Mouse (Mus musculus) forebrain, embryonic 10.5 days (tissue): ENCODE results near the gene Prph. TPM values are rescaled to one million over a fixed set of nuclear protein-coding genes. Genes with fewer than 3 reads are reported as not detected.
"Not testable (repeated sequence)": the region's sequence is repeated elsewhere in the genome, so short reads cannot be mapped to it uniquely, and the experiment has no call there.

Experiments used
- DNase-seq: peaks from one replicate; pipeline ENCODE4 v3.0.0-alpha.2; 2017; ENCODE audit warnings: low spot score; ENCODE audit errors: extremely low spot score
- H3K27ac ChIP-seq: fragments of 300-500 bp; sonication (generic); 2 replicates; pipeline ENCODE4 v1.5.1; 2016; ENCODE audit warnings: mild to moderate bottlenecking
- H3K27me3 ChIP-seq: fragments of 300-500 bp; sonication (generic); 2 replicates; pipeline ENCODE4 v1.6.1; 2016; ENCODE audit warnings: mild to moderate bottlenecking; ENCODE audit not compliant: poor library complexity, severe bottlenecking
- H3K36me3 ChIP-seq: fragments of 300-500 bp; sonication (generic); replicated peaks from 2 replicates; pipeline ENCODE4 v1.6.1; 2016; ENCODE audit warnings: mild to moderate bottlenecking, moderate library complexity
- H3K4me1 ChIP-seq: fragments of 300-500 bp; sonication (generic); 2 replicates; pipeline ENCODE4 v1.6.1; 2016
- H3K4me3 ChIP-seq: fragments of 300-500 bp; sonication (generic); 2 replicates; pipeline ENCODE4 v1.5.1; 2016; ENCODE audit warnings: mild to moderate bottlenecking, moderate library complexity
- H3K9me3 ChIP-seq: fragments of 300-500 bp; sonication (generic); 2 replicates; pipeline ENCODE4 v1.6.1; 2016; ENCODE audit warnings: mild to moderate bottlenecking, moderate library complexity
- WGBS: fragments of 180-500 bp; shearing (Covaris S2); methylation state at CpG from one replicate; pipeline ENCODE4 v1.1.7; 2016; 5-methylcytosine and 5-hydroxymethylcytosine counted together
- polyA plus RNA-seq: library from polyadenylated mRNA; unstranded; fragments of >200 nt; fragmentation: Nextera tagmentation; extraction: Ambion mirVana; gene quantifications from 2 replicates; pipeline ENCODE4 v1.2.1, GENCODE M21; 2016

The Prph gene
- polyA plus RNA-seq, 1 experiment from 2014 or later, result 0.33 TPM

DNA sequence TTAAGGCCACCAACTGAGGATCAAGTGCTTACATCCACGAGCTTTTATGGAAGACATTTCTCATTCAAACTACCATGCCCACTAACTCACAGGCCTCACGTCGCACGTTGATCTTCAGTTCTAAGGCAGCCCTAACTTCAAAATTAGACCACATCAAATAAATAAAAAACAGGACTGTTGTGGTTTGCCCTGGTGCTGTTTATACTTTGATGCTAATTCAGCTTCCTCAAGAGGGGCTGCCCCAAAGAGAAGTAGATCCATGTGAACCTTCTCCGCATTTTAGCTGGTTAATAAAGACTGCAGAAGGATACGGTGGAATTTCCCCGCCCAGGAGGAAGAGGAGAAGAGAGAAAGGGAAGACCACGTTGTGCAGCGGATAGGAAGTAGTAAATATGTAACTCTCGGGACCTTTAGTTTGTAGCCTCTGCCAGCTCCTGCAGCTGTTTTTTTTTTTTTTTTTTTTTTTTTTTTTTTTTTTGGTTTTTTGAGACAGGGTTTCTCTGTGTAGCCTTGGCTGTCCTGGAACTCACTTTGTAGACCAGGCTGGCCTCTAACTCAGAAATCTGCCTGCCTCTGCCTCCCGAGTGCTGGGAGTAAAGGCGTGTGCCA lies 10.7 kb downstream of the Prph start:
- no peak for DNase-seq
- WGBS, result 85% methylated on average over 12 of the region's 12 CpGs
- Histone ChIP-seq H3K36me3 (no peaks in the 10 kb centered on the region), H3K4me3 (no peak overlapping the region), H3K9me3 (no peaks in the 10 kb centered on the region), H3K27me3 (peaks cover 16% of the 10 kb centered on the region), H3K4me1 (no peaks in the 10 kb centered on the region), H3K27ac (no peak overlapping the region)

DNA sequence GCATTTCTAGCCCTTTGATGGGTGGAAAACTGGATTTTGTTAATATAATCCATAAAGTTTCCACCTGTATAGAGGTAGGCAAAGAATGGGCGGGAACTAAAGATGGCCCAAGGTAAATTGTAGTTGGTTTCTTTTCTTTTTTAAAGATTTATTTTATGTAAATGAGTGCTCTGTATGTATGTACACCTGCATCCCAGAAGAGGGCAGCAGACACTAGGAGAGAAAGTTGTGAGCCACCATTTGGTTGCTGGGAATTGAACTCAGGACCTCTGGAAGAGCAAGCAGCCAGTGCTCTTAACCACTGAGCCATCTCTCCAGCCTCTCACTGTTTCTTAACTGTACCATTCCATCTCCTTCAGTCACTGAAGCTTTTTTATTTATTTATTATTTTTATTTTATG lies 17.0 kb downstream of the Prph start:
- Histone ChIP-seq H3K4me1 (peaks cover 22% of the 10 kb centered on the region), H3K27ac (no peak overlapping the region), H3K4me3 (no peak overlapping the region), H3K36me3 (peaks cover 7% of the 10 kb centered on the region), H3K9me3 (no peaks in the 10 kb centered on the region), H3K27me3 (0 out of 2 replicates have a peak, but pooled peaks cover 5% of the 10 kb centered on the region)
- WGBS, result 89% methylated on average over 1 of the region's 1 CpGs
- no peak for DNase-seq

DNA sequence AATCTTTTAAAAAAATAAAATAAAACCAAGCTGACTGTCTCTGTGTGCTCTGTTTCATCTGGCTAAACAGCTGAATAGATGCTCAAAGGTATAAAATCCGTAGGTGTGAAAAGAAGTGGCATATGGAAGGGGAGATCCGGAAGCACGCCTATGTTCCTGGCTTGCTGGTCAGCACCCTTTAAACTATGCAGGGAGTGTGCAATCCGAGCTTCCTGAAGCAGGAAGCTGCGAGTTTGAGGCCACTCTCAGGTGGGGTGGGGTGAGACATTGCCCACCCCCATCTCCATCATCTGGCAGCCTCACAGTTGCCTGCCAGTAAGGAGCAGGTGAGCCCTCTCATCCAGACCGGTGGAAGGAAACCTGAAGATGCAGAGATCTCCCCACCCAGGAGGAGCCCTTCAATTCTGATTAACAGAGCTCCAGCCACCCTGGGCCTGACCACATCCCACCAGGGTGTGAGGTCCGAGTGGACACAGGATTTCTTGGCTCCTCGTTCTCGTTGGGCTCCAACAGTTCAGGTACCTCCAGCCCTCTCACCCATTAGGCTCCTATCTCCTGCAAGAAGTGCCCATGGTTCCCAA lies 19.1 kb downstream of the Prph start, which contains the start of gene Troap:
Gene Troap (plus strand): TSS at position 557 of the 581 bp plus-strand sequence.
- WGBS, result 27% methylated on average over 9 of the region's 9 CpGs
- Histone ChIP-seq H3K27ac (peak within 1 kb of the TSS; percentile 95), H3K4me3 (peak within 1 kb of the TSS; percentile 80), H3K36me3 (peaks cover 28% of the 10 kb centered on the region), H3K9me3 (no peaks in the 10 kb centered on the region), H3K4me1 (peaks cover 42% of the 10 kb centered on the region), H3K27me3 (0 out of 2 replicates have a peak, but pooled peaks cover 5% of the 10 kb centered on the region)
- no peak for DNase-seq

DNA sequence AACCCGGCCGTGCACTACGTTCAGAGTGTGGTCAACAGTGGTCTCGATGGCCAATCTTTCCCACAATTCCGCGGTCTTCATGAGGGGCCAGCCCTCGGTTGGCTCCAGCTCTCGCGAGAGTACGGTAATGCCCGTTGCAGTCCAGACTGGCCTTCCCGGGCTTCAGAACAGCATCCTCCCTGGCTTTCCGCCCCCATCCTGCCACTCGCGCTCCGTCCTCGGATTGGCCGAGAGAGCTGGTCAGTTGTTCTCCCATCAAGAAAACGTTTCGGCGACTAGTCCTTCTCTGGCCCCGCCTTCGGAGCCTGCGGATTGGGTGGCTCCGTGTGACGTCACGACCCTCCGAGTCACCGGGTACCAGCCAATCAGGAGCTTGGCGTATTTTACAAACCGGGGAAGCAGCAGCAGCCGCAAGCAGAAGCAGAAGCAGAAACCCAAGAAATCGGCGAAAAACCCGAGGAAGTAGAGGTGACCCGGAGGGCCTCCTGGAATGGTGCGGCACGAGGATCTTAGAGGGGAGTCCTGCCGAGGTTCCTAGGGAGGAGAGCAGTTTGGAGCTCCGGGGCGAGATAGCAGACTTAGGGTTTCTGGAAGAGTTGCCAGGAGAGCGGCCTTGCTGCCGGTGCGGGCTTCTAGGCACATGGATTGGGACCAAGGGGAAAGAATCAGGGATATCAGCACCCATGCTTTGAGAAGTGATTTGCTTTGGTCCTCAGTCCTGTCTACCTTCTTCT lies 19.8 kb downstream of the Prph start:
- DNase-seq, result peak; percentile 99
- Histone ChIP-seq H3K27me3 (no peaks in the 10 kb centered on the region), H3K4me3 (peak overlapping the region; percentile 80), H3K27ac (peak overlapping the region; percentile 95), H3K36me3 (peaks cover 35% of the 10 kb centered on the region), H3K4me1 (peaks cover 42% of the 10 kb centered on the region), H3K9me3 (no peaks in the 10 kb centered on the region)
- under 1% methylated on average over 44 of the region's 44 CpGs for WGBS

DNA sequence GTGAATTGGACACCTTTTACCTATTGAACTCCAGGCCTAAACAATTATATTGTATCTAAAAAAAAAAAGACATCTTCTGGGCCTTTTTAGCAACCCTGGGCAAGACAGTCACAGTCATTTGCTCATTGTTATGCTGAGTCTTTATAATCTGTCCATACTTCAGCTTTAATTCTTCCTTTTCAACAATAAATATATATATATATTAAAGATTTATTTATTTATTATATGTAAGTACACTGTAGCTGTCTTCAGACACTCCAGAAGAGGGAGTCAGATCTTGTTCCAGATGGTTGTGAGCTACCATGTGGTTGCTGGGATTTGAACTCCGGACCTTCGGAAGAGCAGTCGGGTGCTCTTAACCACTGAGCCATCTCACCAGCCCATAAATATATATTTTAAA lies 21.0 kb downstream of the Prph start:
- WGBS, result 97% methylated on average over 3 of the region's 3 CpGs
- H3K27ac ChIP-seq, H3K9me3 ChIP-seq, DNase-seq, H3K27me3 ChIP-seq: not testable (repeated sequence)
- Histone ChIP-seq H3K36me3 (peaks cover 47% of the 10 kb centered on the region), H3K4me3 (peak overlapping the region; percentile 80), H3K4me1 (peaks cover 42% of the 10 kb centered on the region)

DNA sequence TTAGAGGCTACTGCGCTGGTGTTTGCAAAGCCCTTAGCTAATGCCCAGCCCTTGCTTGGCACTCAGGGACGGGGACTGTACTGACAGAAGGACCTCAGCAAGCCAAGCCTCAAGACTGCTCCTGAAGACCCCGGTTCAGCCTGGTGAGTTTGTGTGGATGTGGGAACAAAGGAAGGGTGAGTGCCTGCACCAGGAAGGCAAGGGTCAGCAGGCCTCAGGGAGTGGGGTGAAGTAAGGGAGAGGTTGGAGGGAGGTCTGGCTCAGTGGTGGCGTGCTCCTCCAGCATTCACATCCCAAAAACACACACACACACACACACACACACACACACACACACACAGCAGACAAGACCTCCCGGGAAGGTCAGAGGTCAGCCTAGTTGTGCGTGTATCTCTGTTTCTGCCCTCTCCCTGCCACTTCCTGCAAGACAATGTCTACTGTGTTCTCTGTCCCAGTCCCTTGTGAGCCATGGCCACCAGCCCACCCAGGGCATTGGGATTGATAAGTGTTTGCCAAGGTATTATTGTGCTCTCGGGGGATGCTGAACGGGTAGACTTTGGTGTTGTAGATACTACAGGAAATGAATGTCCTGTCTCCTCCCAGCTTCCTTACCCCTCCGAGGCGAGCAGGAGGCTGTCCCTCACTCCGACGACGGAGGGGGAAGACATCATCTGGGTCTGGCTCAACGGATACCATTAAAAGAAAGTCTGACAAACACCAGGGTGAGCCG lies 23.4 kb downstream of the Prph start:
- Histone ChIP-seq H3K27me3 (peaks cover 14% of the 10 kb centered on the region), H3K9me3 (no peaks in the 10 kb centered on the region), H3K27ac (no peak overlapping the region), H3K36me3 (peaks cover 71% of the 10 kb centered on the region), H3K4me3 (no peak overlapping the region), H3K4me1 (peaks cover 43% of the 10 kb centered on the region)
- no peak for DNase-seq
- WGBS, result 83% methylated on average over 15 of the region's 15 CpGs

DNA sequence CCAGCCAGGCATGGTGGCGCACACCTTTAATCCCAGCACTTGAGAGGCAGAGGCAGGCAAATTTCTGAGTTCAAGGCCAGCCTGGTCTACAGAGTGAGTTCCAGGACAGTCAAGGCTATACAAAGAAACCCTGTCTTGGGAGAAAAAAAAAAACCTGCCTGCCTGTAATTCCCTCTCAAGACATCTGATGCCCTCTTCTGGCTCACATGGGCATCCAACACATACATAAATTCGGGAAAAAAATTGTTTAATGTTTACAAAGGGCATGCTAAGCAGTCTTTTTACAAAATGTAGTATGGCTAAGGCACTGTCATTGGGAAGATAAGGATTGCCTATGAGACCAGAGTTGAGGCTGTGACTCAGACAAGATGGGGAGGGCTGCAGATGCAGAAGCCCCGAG lies 24.8 kb downstream of the Prph start:
- H3K9me3 ChIP-seq, result no peaks in the 10 kb centered on the region
- H3K4me3 ChIP-seq, result no peak overlapping the region
- DNase-seq, result no peak
- peaks cover 77% of the 10 kb centered on the region for H3K36me3 ChIP-seq
- no peak overlapping the region for H3K27ac ChIP-seq
- 90% methylated on average over 3 of the region's 3 CpGs for WGBS
- peaks cover 29% of the 10 kb centered on the region for H3K27me3 ChIP-seq
- peaks cover 49% of the 10 kb centered on the region for H3K4me1 ChIP-seq

DNA sequence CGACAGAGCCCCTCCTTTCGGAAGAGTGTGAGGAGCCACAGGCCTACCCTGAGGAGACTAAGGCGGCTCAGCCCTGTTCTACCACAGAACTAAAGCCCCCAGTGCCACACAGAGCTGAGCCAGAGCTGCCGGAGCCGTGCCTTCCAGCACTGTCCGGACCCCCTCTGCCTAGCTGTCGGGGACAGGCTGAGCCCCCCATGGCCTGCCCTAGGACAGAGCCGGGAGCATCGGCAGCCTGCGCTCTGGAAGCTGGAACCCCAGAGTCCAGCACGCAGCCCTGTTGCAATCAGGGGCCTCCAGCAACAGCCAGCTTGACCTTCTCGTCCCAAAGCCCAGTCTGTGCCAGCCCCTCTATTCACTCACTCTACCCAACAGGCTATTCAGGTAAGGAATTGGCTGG lies 27.3 kb downstream of the Prph start:
- 94% methylated on average over 12 of the region's 12 CpGs for WGBS
- Histone ChIP-seq H3K36me3 (peaks cover 66% of the 10 kb centered on the region), H3K4me3 (no peak overlapping the region)

DNA sequence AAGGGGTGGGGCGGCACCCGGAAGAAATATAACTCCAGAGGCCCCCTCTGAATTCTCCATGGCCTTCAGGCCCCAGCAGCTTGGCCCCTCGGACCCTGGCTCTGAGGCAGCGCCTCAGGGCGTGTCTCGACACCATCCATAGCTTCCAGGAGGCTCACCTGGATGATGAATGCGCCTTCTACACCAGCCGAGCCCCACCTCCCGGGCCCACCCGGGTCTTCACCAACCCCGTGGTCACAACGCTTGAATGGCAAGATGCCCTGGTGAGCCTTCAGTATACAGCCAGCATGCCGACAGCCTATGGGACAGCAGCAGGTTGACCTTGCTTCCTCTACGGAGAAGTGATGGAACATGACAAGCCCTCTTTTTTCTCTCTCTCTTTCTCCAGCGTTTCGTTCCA lies 27.9 kb downstream of the Prph start:
- no peak overlapping the region for H3K27ac ChIP-seq
- peaks cover 61% of the 10 kb centered on the region for H3K36me3 ChIP-seq
- no peaks in the 10 kb centered on the region; the same call in 1 of the 2 replicates for H3K9me3 ChIP-seq
- peaks cover 59% of the 10 kb centered on the region for H3K27me3 ChIP-seq
- 91% methylated on average over 16 of the region's 16 CpGs for WGBS
- DNase-seq, result no peak
- peaks cover 34% of the 10 kb centered on the region for H3K4me1 ChIP-seq
- H3K4me3 ChIP-seq, result no peak overlapping the region

More for the DNA sequence above, 27.3 kb downstream of the Prph start:
- H3K27ac ChIP-seq, result no peak overlapping the region
- DNase-seq, result no peak
- H3K9me3 ChIP-seq, result no peaks in the 10 kb centered on the region; the same call in 1 of the 2 replicates
- H3K4me1 ChIP-seq, result peaks cover 34% of the 10 kb centered on the region
- peaks cover 54% of the 10 kb centered on the region for H3K27me3 ChIP-seq

DNA sequence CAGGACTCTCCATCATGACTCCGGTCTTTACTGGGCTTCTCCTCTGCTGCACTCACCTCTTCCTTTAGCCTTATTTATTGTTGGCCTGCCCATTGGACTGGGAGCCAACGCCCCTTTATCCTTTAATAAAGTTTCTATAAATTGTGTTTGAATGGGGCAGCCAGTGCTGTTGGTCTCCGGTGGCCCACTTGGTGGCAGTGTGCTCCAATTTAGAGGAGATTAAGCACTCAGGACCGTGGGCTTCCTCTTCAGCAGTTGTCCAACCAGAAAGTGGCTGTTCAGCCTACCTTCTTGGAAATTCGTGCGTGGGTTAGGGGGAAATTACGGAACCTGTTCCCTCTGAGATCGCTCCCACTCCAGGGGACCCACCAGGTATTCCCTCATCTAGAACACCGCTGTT lies 28.3 kb downstream of the Prph start:
- peak; percentile 48 for DNase-seq
- 75% methylated on average over 9 of the region's 9 CpGs for WGBS

DNA sequence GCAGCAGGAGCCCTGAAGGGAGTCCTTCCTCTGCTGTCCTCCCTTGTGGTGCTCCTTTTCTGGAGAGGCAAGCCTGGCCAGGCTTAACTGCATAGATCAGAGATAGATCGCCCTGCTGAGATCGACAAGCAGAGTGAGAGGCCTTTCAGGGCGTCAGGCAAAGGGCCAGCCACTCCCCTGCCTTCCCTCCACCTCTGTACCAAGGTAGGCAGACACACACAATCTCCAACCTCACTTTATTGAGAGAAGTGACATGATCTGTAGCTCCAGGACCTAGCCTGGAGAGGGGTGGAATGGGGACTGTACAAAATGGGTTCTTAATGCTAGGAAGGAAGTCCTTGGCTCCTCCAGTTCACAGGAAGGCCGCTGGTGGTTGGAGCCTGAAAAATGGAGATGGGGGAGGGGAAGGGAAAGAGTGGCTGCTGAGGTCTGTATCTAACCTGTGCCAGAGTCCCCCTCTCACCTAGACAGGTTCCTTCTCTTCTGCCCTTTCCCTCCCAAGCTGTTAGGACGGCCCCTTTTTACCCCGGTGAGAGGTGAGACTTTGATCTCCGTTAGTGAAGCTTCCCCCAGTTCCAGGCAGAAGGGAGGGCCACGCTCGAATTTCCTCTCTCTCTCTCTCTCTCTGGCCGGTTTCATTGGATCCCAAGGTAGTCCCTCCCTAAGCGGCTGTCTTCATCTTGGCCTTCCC lies 29.0 kb downstream of the Prph start:
- Histone ChIP-seq H3K4me1 (peaks cover 34% of the 10 kb centered on the region), H3K27me3 (peaks cover 71% of the 10 kb centered on the region), H3K27ac (no peak overlapping the region), H3K4me3 (peak overlapping the region; percentile 23), H3K9me3 (no peaks in the 10 kb centered on the region; the same call in 1 of the 2 replicates), H3K36me3 (peaks cover 49% of the 10 kb centered on the region)
- 5% methylated on average over 11 of the region's 11 CpGs for WGBS
- DNase-seq, result no peak

More for the DNA sequence above, 28.3 kb downstream of the Prph start:
- Histone ChIP-seq H3K36me3 (peaks cover 57% of the 10 kb centered on the region), H3K4me3 (no peak overlapping the region), H3K27me3 (peaks cover 63% of the 10 kb centered on the region), H3K4me1 (peaks cover 34% of the 10 kb centered on the region), H3K27ac (no peak overlapping the region), H3K9me3 (no peaks in the 10 kb centered on the region; the same call in 1 of the 2 replicates)

DNA sequence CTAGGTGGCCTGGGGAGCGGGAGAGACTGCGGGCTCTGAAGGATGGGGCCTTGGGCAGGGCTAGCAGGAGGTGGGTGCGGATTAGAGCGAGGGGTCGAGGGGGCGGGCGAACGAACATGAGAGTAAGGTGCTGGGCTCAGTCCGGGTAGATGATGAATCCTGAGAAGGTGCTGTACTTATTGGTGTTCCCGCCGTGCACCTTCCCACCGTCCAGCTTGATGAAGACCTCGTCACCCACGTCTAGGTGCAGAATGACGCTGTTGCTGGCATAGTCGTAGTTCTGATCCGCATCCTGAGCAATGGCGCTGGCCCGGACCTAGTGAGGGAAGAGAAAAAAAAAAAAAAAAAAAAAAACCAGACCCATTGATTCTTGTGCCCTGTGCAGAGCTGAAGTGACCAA lies 29.6 kb downstream of the Prph start:
- DNase-seq, result no peak
- Histone ChIP-seq H3K4me3 (peak overlapping the region; percentile 23), H3K4me1 (peaks cover 38% of the 10 kb centered on the region), H3K27me3 (peaks cover 77% of the 10 kb centered on the region), H3K9me3 (no peaks in the 10 kb centered on the region; the same call in 1 of the 2 replicates), H3K36me3 (peaks cover 43% of the 10 kb centered on the region), H3K27ac (no peak overlapping the region)
- 6% methylated on average over 19 of the region's 19 CpGs for WGBS
